Mouse (Mus musculus) brain, embryonic 14.5 days (tissue): ENCODE results near the gene Wars2.

ENCODE experiments used
- CTCF ChIP-seq: fragments of 200-500 bp; IDR thresholded peaks from 2 replicates; pipeline ENCODE4 v1.5.1; 2012; ENCODE audit warnings: inconsistent platforms, mild to moderate bottlenecking, moderate library complexity, borderline replicate concordance; ENCODE audit not compliant: insufficient read depth, insufficient read length; ENCODE audit errors: extremely low read depth
- POLR2A ChIP-seq: fragments of 200-500 bp; IDR thresholded peaks from 2 replicates; pipeline ENCODE4 v1.6.1; 2012; ENCODE audit warnings: mild to moderate bottlenecking, inconsistent platforms, borderline replicate concordance; ENCODE audit not compliant: poor library complexity, insufficient read depth, insufficient read length, severe bottlenecking; ENCODE audit errors: extremely low read depth

GRCm38 (mm10) chr3:99208416-99208815 is 67.5 kb downstream of the Wars2 start:
- TF ChIP-seq CTCF (no peak), POLR2A (no peak)
